Mouse (Mus musculus): ENCODE measurements around the gene Iqgap3.

Gene Iqgap3

GRCm38 (mm10) chr3:88081345-88082223 lies at the start of gene Iqgap3:
Gene Iqgap3, plus strand, starts transcription at chr3:88081971.
- peak; percentile 87 to 90 for DNase-seq (ENCODE audit: low spot score in 2 of 2)

GRCm38 (mm10) chr3:88033506-88033905 lies 48.3 kb upstream of the Iqgap3 start:
- DNase-seq (ENCODE audit: low spot score in 2 of 2): no peak

GRCm38 (mm10) chr3:88035561-88036293 lies 46.0 kb upstream of the Iqgap3 start:
- DNase-seq (ENCODE audit: low spot score in 2 of 2): no peak

GRCm38 (mm10) chr3:88042661-88043421 lies 38.9 kb upstream of the Iqgap3 start, which contains the start of gene Gpatch4:
Gene Gpatch4, plus strand, starts transcription at chr3:88043108.
- peak; percentile 88 to 89 for DNase-seq (ENCODE audit: low spot score in 2 of 2)

DNA sequence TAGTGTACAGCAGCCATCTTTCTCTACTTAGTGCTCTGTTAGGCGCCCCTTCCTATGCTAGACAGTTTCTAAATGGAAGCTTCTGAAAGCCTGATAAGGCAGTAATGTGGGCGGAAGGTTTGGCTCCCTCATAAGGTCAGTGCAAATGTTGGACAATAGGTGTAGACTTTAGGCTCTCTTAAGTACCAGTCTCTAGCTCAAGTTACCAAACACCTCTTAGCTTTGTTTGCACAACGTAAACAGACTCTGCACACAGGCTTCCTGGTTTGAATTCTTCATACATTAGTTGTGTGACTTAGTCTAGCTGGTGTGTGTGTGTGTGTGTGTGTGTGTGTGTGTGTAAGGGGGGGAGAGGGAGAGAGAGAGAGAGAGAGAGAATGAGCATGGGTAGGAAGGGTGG lies 32.2 kb upstream of the Iqgap3 start:
- no peak for DNase-seq (ENCODE audit: low spot score in 2 of 2)

- no peak for DNase-seq (ENCODE audit: low spot score in 2 of 2)
Observed at GRCm38 (mm10) chr3:88057030-88057429, 24.7 kb upstream of the Iqgap3 start.

- DNase-seq (ENCODE audit: low spot score in 2 of 2): peak; percentile 78 to 80
Observed at GRCm38 (mm10) chr3:88057902-88058696, 23.7 kb upstream of the Iqgap3 start, which contains the start of gene Naxe. Gene Naxe, minus strand, starts transcription at chr3:88058495.

GRCm38 (mm10) chr3:88068386-88068785 lies 13.4 kb upstream of the Iqgap3 start:
- no peak for DNase-seq (ENCODE audit: low spot score in 2 of 2)

DNA sequence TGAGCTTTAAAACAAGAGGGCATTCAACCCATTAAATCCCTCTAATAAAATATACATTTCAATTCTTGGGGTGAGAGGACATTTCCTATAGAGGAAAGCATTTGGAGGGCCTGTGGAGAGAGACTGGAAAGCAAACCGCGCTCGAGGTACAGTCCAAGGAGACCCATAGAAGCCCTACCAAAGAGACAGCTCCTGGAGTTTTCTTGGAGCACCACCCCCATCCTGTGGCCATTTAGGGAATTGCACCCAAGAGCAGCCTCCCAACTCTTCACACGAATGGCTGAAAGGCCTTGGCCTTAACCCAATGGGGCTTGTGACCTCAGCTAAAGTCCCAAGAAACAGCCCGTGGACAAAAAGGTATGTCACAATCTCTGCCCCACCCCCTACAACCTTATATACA lies 10.0 kb upstream of the Iqgap3 start:
- DNase-seq (ENCODE audit: low spot score in 2 of 2): peak; percentile 93 to 94

- no peak for DNase-seq (ENCODE audit: low spot score in 2 of 2)
Observed at GRCm38 (mm10) chr3:88073631-88074030, 8.1 kb upstream of the Iqgap3 start.

- DNase-seq (ENCODE audit: low spot score in 2 of 2): no peak
Observed at GRCm38 (mm10) chr3:88074351-88074750, 7.4 kb upstream of the Iqgap3 start.

- no peak for DNase-seq (ENCODE audit: low spot score in 2 of 2)
Observed at GRCm38 (mm10) chr3:88074766-88075165, 7.0 kb upstream of the Iqgap3 start.

GRCm38 (mm10) chr3:88077441-88077840 lies 4.3 kb upstream of the Iqgap3 start:
- no peak for DNase-seq (ENCODE audit: low spot score in 2 of 2)

GRCm38 (mm10) chr3:88078204-88078603 lies 3.6 kb upstream of the Iqgap3 start, which contains the start of gene Ttc24:
Gene Ttc24, minus strand, starts transcription at chr3:88078304.
- DNase-seq (ENCODE audit: low spot score in 2 of 2): no peak

DNA sequence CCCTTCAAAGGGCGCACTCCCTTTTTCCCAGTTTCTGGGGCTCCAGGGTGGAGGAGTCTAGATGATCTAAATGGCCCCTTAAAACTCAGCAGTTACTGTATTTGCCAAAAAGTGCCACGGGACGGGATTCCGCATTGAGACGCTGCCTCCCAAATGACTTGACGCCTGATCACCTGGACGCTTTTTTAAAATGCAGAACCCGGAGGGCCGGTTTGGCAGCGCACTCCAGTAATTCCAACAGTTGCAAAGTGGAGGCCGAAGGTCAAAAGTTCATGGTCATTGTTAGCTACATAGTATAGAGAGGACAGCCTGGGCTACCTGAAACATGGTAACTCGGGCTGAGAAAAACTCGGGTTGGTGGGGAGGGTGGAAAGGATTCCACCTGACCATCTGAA lies 450 bp downstream of the Iqgap3 start:
- no peak for DNase-seq (ENCODE audit: low spot score in 2 of 2)

GRCm38 (mm10) chr3:88082663-88083062 lies 892 bp downstream of the Iqgap3 start:
- DNase-seq (ENCODE audit: low spot score in 2 of 2): no peak

- no peak for DNase-seq (ENCODE audit: low spot score in 2 of 2)
Observed at GRCm38 (mm10) chr3:88084001-88084400, 2.2 kb downstream of the Iqgap3 start.

DNA sequence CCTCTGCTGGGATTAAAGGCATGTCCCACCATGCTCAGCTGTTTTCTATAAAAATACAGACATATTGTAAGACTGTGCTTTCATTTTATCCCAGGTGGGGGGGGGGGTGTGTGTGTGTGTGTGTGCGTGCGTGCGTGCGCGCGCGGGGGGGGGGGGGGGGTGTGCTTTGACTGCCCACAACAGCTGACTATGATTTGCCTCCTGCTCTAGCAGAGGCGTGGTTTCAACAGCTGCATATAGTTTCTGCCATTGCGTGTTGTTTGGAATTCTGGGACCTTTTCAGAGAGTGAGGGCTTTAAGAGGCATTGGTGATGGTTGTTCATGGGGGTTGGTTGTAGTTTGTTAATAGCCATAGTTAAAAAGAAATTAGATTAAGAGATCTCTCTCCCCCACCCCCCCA lies 3.7 kb downstream of the Iqgap3 start:
- no peak for DNase-seq (ENCODE audit: low spot score in 2 of 2)

DNA sequence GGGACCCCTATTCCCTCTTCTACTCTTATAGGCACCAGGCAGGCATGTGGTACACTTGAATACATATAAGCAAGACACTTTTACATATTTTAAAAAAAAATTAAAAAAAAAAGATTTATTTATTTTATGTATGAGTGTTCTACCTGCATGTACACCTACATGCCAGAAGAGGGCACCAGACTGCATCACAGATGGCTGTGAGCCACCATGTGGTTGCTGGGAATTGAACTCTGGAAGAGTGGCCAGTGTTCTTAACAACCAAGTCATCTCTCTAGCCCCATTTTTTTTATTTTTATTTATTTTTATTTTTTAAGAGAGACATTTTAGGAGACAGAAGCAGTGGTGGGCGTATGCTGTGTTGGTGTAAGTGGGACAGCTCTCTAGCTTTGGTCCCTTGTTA lies 5.9 kb downstream of the Iqgap3 start:
- DNase-seq (ENCODE audit: low spot score in 2 of 2): no peak

DNA sequence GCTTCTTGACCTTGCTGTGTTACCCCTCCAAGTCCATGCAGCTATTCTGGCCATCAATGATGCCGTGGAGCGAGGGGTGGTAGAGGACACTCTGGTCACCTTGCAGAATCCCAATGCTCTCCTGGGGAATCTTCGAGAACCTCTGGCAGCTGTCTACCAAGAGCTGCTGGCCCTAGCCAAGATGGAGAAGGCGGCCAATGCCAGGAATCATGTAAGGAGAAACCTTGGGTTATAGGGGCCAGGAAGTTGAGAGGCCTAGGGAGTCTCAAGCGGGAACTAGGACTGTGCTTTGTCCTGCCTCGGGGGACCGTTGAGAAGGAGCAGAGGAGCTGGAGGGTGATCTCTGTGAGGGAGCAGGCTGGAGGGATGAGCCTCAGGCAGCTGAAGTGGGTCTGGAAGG lies 8.3 kb downstream of the Iqgap3 start:
- DNase-seq (ENCODE audit: low spot score in 2 of 2): no peak

DNA sequence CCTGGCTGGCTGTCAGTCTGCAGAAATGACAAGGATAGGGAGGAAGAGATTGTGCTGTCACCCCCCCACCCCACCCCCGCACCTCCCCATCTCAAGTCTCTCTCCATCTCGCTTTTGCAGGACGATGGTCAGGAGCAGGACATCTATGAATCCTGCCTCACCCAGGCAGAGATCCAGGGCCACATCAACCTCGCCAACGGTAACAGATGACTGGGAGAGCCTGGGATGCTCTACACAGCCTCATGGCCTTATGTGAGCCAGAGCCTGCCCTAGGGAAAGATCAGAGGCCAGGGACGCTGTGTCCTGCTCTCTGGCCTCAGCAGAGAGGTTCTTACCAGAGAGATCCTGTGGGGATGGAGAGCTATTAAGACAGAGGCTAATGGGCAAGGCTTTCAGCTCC lies 8.8 kb downstream of the Iqgap3 start:
- DNase-seq (ENCODE audit: low spot score in 2 of 2): no peak

Measured in right cerebral cortex, adult 2 months (tissue).